Mouse (Mus musculus): ENCODE data around the gene Zswim9. TPM values are rescaled to one million over a fixed set of nuclear protein-coding genes. Genes with fewer than 3 reads are reported as not detected.
"Not testable (repeated sequence)": the region's sequence is repeated elsewhere in the genome, so short reads cannot be mapped to it uniquely, and the experiment has no call there.

The Zswim9 gene
- polyA plus RNA-seq, 1 experiment: 6.5 TPM

- no peak overlapping the region for H3K4me3 ChIP-seq (ENCODE audit: insufficient read depth, low read depth, low read length)
- peaks cover 2% of the 10 kb centered on the region; the same call in 1 of the 2 replicates for H3K4me1 ChIP-seq (ENCODE audit: control insufficient read depth, insufficient read depth, insufficient read length, low read length)
- H3K27ac ChIP-seq (replicated peaks; ENCODE audit: low read depth, low read length): no peak overlapping the region
Observed at GRCm38 (mm10) chr7:13290041-13290675, 11.6 kb upstream of the Zswim9 start.

GRCm38 (mm10) chr7:13288621-13289020 is 10.1 kb upstream of the Zswim9 start:
- Histone ChIP-seq H3K4me3 (ENCODE audit: insufficient read depth, low read depth, low read length) (no peak overlapping the region), H3K27ac (replicated peaks; ENCODE audit: low read depth, low read length) (no peak overlapping the region), H3K4me1 (ENCODE audit: control insufficient read depth, insufficient read depth, insufficient read length, low read length) (peaks cover 2% of the 10 kb centered on the region; the same call in 1 of the 2 replicates)

GRCm38 (mm10) chr7:13278957-13279356 is 436 bp upstream of the Zswim9 start:
- H3K4me3 ChIP-seq (ENCODE audit: insufficient read depth, low read depth, low read length): peak overlapping the region; percentile 100
- H3K4me1 ChIP-seq (ENCODE audit: control insufficient read depth, insufficient read depth, insufficient read length, low read length); H3K27ac ChIP-seq (replicated peaks; ENCODE audit: low read depth, low read length): not testable (repeated sequence)

GRCm38 (mm10) chr7:13277833-13278232 is 688 bp downstream of the Zswim9 start:
- H3K4me1 ChIP-seq (ENCODE audit: control insufficient read depth, insufficient read depth, insufficient read length, low read length): no peaks in the 10 kb centered on the region
- H3K4me3 ChIP-seq (ENCODE audit: insufficient read depth, low read depth, low read length): peak overlapping the region; percentile 100
- H3K27ac ChIP-seq (replicated peaks; ENCODE audit: low read depth, low read length): peak overlapping the region; percentile 32; the same call in 1 of the 2 replicates

DNA sequence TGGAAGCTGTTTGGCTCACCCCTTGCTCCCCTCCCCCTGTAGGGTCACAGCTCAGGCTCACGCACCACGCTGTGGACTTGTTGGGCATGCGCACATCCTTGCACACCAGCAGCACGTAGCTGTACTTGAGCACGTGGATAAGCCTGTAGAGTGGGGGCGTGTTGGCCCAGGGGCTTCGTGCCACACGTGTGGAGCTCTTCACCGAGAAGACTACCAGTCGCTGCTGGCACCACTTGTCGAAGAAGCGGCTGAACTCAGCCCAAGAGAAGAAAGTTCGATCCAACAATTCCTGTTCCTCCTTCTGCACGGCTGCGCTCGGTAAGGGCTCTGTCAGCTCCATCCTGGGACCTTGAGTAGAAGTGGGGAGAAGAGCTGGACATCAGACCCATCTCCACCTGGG is 1.4 kb downstream of the Zswim9 start, which contains the start of gene Lig1:
Gene Lig1 (plus strand): TSS at position 203 of the 400 bp plus-strand sequence.
- Histone ChIP-seq H3K4me1 (ENCODE audit: control insufficient read depth, insufficient read depth, insufficient read length, low read length) (no peaks in the 10 kb centered on the region), H3K4me3 (ENCODE audit: insufficient read depth, low read depth, low read length) (peak within 1 kb of the TSS; percentile 100), H3K27ac (replicated peaks; ENCODE audit: low read depth, low read length) (peak within 1 kb of the TSS; percentile 32; the same call in 1 of the 2 replicates)

- no peak overlapping the region for H3K4me3 ChIP-seq (ENCODE audit: insufficient read depth, low read depth, low read length)
- H3K27ac ChIP-seq (replicated peaks; ENCODE audit: low read depth, low read length): no peak overlapping the region
- no peaks in the 10 kb centered on the region for H3K4me1 ChIP-seq (ENCODE audit: control insufficient read depth, insufficient read depth, insufficient read length, low read length)
Observed at GRCm38 (mm10) chr7:13271704-13272103, 6.8 kb downstream of the Zswim9 start.

GRCm38 (mm10) chr7:13269394-13269793 is 9.1 kb downstream of the Zswim9 start:
- no peaks in the 10 kb centered on the region for H3K4me1 ChIP-seq (ENCODE audit: control insufficient read depth, insufficient read depth, insufficient read length, low read length)
- no peak overlapping the region for H3K27ac ChIP-seq (replicated peaks; ENCODE audit: low read depth, low read length)
- no peak overlapping the region for H3K4me3 ChIP-seq (ENCODE audit: insufficient read depth, low read depth, low read length)

- Histone ChIP-seq H3K4me1 (ENCODE audit: control insufficient read depth, insufficient read depth, insufficient read length, low read length) (no peaks in the 10 kb centered on the region), H3K4me3 (ENCODE audit: insufficient read depth, low read depth, low read length) (no peak overlapping the region), H3K27ac (replicated peaks; ENCODE audit: low read depth, low read length) (no peak overlapping the region)
Observed at GRCm38 (mm10) chr7:13268749-13269260, 9.7 kb downstream of the Zswim9 start.

DNA sequence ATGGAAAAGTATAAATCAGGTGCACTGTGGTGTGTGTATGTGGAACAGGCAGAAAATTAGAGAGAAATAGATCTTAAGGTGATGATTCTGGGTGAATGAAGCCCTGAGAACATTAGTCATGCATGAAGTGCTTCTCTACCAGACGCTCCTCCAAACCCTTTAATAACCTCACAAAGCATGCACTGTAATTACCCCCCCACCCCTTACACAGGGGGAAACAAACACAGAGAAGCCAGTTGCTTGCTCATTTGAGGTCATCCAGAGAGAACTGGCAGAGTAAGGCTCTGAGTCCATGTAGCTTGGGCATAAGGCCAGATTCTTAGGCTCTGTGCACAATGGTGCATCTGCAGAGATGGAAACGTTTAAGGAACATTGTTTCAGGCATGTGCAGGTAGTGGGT is 14.1 kb downstream of the Zswim9 start:
- Histone ChIP-seq H3K4me3 (ENCODE audit: insufficient read depth, low read depth, low read length) (no peak overlapping the region), H3K4me1 (ENCODE audit: control insufficient read depth, insufficient read depth, insufficient read length, low read length) (no peaks in the 10 kb centered on the region), H3K27ac (replicated peaks; ENCODE audit: low read depth, low read length) (no peak overlapping the region)

- Histone ChIP-seq H3K4me3 (ENCODE audit: insufficient read depth, low read depth, low read length) (no peak overlapping the region), H3K27ac (replicated peaks; ENCODE audit: low read depth, low read length) (no peak overlapping the region)
Observed at GRCm38 (mm10) chr7:13263851-13264250, 14.7 kb downstream of the Zswim9 start.

GRCm38 (mm10) chr7:13260746-13261700 is 17.5 kb downstream of the Zswim9 start:
- Histone ChIP-seq H3K4me1 (ENCODE audit: control insufficient read depth, insufficient read depth, insufficient read length, low read length) (no peaks in the 10 kb centered on the region), H3K4me3 (ENCODE audit: insufficient read depth, low read depth, low read length) (no peak overlapping the region), H3K27ac (replicated peaks; ENCODE audit: low read depth, low read length) (no peak overlapping the region)

More at GRCm38 (mm10) chr7:13263851-13264250, 14.7 kb downstream of the Zswim9 start:
- H3K4me1 ChIP-seq (ENCODE audit: control insufficient read depth, insufficient read depth, insufficient read length, low read length): no peaks in the 10 kb centered on the region

GRCm38 (mm10) chr7:13212720-13213119 is 65.8 kb downstream of the Zswim9 start, which contains the start of gene Vmn1r89:
Gene Vmn1r89 (plus strand): TSS chr7:13213020.
- H3K27ac ChIP-seq (replicated peaks; ENCODE audit: low read depth, low read length): no peak within 1 kb of the TSS
- no peaks in the 10 kb centered on the region for H3K4me1 ChIP-seq (ENCODE audit: control insufficient read depth, insufficient read depth, insufficient read length, low read length)
- no peak within 1 kb of the TSS for H3K4me3 ChIP-seq (ENCODE audit: insufficient read depth, low read depth, low read length)
